Comparison of ENCODE assay signal across 10 mouse cellular contexts in the genomic region with DNA sequence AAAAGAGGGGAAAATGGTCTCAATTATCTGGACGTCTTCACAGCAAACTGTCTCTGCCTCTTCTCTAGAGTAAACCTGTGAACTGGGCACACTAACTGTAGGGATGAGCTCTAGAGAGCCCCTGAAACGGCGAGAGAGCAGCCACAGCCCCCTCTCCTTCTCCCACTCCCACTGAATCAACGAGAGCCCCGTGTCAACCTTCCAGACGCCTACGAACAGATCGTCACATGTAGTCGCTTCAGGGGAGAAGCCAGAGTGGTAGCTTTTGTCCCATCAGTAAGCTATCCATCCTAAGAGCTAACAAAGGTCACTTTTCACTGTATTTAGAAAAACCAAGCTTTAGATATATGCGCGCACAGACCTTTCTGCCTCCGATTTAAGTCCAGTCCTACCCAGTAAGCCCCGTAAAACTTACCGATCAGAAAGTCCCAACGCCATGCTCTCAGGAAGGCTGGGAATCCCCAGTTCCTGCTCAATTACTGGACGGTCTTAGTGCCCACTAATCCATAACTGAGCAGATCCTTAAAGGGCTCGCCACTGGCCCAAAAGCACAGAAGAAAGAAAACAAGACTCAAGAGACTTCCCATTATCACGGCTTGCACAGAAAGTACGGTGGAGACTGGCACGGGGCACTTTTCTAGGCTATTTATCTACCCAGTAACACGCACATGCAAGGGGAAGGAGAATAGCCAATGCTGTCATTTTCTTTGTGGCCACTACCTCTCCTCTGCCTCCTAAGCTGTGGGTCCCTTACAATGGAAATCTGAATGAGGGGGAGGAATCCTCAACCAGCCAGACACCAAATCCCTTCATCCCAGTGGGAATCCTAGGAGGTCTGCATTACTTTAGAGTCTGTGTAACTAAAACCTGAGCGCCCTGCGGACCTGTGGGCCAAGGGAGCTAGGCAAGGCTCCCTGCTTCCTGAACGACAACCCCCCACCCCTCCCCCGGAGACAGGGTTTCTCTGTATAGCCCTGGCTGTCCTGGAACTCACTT. TPM values are rescaled to one million over a fixed set of nuclear protein-coding genes. Genes with fewer than 3 reads are reported as not detected.
A peak's percentile ranks its signal among the peaks of the same experiment; 100 is the strongest.
DNase-seq lines count a peak whose midpoint lies in the region; ATAC-seq and TF ChIP-seq lines count a peak whose summit lies in the region.
"Had no signal": no experiment of that assay in that cellular context is flagged by ENCODE, and none has a peak within 500 bp of the region (broad histone marks: within the 10 kb centered on the region; RNA-seq: fewer than 3 reads in every experiment).

No protein-coding gene starts in this region.

- WGBS in thymus, adult 2 months, result 85% methylated on average over 25 of the region's 25 CpGs
- WGBS in liver, embryonic 14.5 days (ENCODE audit: insufficient replicate concordance), result 20% methylated on average over 25 of the region's 25 CpGs
- WGBS in lung, postnatal 0 days, result 41% methylated on average over 25 of the region's 25 CpGs

- peak overlapping the region; percentile 34 for H3K4me2 ChIP-seq in liver, embryonic 14.5 days (ENCODE audit: low read depth)
- no peak overlapping the region for H3K4me2 ChIP-seq in lung, postnatal 0 days (replicated peaks; ENCODE audit: low read depth, low read length)

- TF ChIP-seq EP300 in liver, embryonic 14.5 days (IDR thresholded peaks at IDR 0.05; ENCODE audit: low read depth), result no peak
- no peak for TF ChIP-seq EP300 in lung, postnatal 0 days (IDR thresholded peaks at IDR 0.05)

- ATAC-seq in liver, embryonic 14.5 days (ENCODE audit: insufficient read depth), result no peak
- no peak for ATAC-seq in activated CD4-positive, CD25-positive, alpha-beta regulatory T cell, adult 4 months
- ATAC-seq in lung, postnatal 0 days, result no peak

- no peak for TF ChIP-seq CTCF in thymus, adult 2 months (IDR thresholded peaks at IDR 0.05; ENCODE audit: borderline replicate concordance, control insufficient read depth, extremely low read depth, insufficient read depth, low read length, poor library complexity)
- no peak for TF ChIP-seq CTCF in liver, embryonic 14.5 days (IDR thresholded peaks at IDR 0.05; ENCODE audit: low read depth)
- TF ChIP-seq CTCF in lung, postnatal 0 days (IDR thresholded peaks at IDR 0.05), result no peak

- no peaks in the 10 kb centered on the region for H3K36me3 ChIP-seq in thymus, adult 2 months (ENCODE audit: control insufficient read depth, insufficient read depth, low read length)
- H3K36me3 ChIP-seq in liver, embryonic 14.5 days (replicated peaks; ENCODE audit: control insufficient read depth, insufficient read depth, low read depth), result no peaks in the 10 kb centered on the region
- H3K36me3 ChIP-seq in lung, postnatal 0 days (ENCODE audit: insufficient read depth, low read length), result no peaks in the 10 kb centered on the region

- H3K27me3 ChIP-seq in thymus, adult 2 months (ENCODE audit: control insufficient read depth, insufficient read depth, low read length), result no peaks in the 10 kb centered on the region
- no peaks in the 10 kb centered on the region for H3K27me3 ChIP-seq in liver, embryonic 14.5 days (ENCODE audit: control insufficient read depth, insufficient read depth, low read length)
- H3K27me3 ChIP-seq in lung, postnatal 0 days (replicated peaks; ENCODE audit: insufficient read depth, low read length), result no peaks in the 10 kb centered on the region

- 0 out of 2 replicates have a peak overlapping the region, but pooled peaks have one; percentile 11 for H3K4me3 ChIP-seq in thymus, adult 2 months (ENCODE audit: control insufficient read depth, insufficient read depth, low read length)
- no peak overlapping the region for H3K4me3 ChIP-seq in liver, embryonic 14.5 days (ENCODE audit: insufficient read depth in 1 of 2, low read depth in 2 of 2, low read length in 2 of 2)
- H3K4me3 ChIP-seq in lung, postnatal 0 days (ENCODE audit: low read depth, low read length), result no peak overlapping the region
- H3K4me3 ChIP-seq: erythroblast, embryonic 14.5 days had no signal

- peak; percentile 86 for DNase-seq in heart, adult 11 months
- no peak for DNase-seq in heart, adult 8-10 months (ENCODE audit: low spot score)
- no peak for DNase-seq in thymus, adult 2 months
- no peak for DNase-seq in thymus, postnatal 10 days (ENCODE audit: low spot score in 2 of 2)
- no peak for DNase-seq in liver, embryonic 14.5 days (ENCODE audit: low read depth in 3 of 3, low spot score in 3 of 3)
- no peak for DNase-seq in lung, postnatal 0 days (ENCODE audit: low spot score)
- DNase-seq in cerebellum, adult 8-10 months, result no peak
- DNase-seq: kidney, postnatal 4 days had no signal

- no peak overlapping the region for H3K9ac ChIP-seq in liver, embryonic 14.5 days (replicated peaks)
- no peak overlapping the region for H3K9ac ChIP-seq in lung, postnatal 0 days (replicated peaks; ENCODE audit: low read depth)

- H3K27ac ChIP-seq in thymus, adult 2 months (ENCODE audit: control insufficient read depth, insufficient read depth, low read length), result peak overlapping the region; percentile 27; the same call in 1 of the 2 replicates
- no peak overlapping the region for H3K27ac ChIP-seq in liver, embryonic 14.5 days
- H3K27ac ChIP-seq in lung, postnatal 0 days (ENCODE audit: low read length), result no peak overlapping the region

- no peak for TF ChIP-seq POLR2A in thymus, adult 2 months (IDR thresholded peaks at IDR 0.05; ENCODE audit: control insufficient read depth, extremely low read depth, insufficient read depth, low read length, poor library complexity)

- H3K4me1 ChIP-seq in thymus, adult 2 months (replicated peaks; ENCODE audit: control insufficient read depth, insufficient read depth, low read length), result peaks cover 17% of the 10 kb centered on the region
- H3K4me1 ChIP-seq in liver, embryonic 14.5 days (replicated peaks; ENCODE audit: control insufficient read depth in 2 of 2, insufficient read depth in 2 of 2, low read length in 1 of 2), result peaks cover 0 to 14% of the 10 kb centered on the region in 2 experiments; a peak in 2 of 4 replicates
- no peaks in the 10 kb centered on the region; the same call in 1 of the 2 replicates for H3K4me1 ChIP-seq in lung, postnatal 0 days (ENCODE audit: insufficient read depth, low read depth, low read length)

- H3K9me3 ChIP-seq in liver, embryonic 14.5 days (ENCODE audit: control insufficient read depth, low read length), result no peaks in the 10 kb centered on the region
- no peaks in the 10 kb centered on the region for H3K9me3 ChIP-seq in lung, postnatal 0 days (ENCODE audit: low read length)

RNA-seq across cellular contexts. Expression of a gene that starts 14.7 kb away (rescaled TPM):
- total RNA-seq in heart, adult 8-10 months (2022), result 10 to 100 TPM; 11.2 to 17.7 (median 12.7) TPM
- polyA plus RNA-seq in thymus, adult 2 months (2012; rRNA removed), result 48.0 and 55.4 TPM in 2 replicates
- 3.1 and 4.1 TPM in 2 replicates for polyA plus RNA-seq in liver, embryonic 14.5 days (2012; rRNA removed)
- polyA plus RNA-seq in liver, embryonic 14.5 days (2014; fragmentation: Nextera tagmentation; extraction: Ambion mirVana), result 4.5 and 6.0 TPM in 2 replicates
- 1 to 10 TPM; 4.7 to 5.4 TPM for polyA plus RNA-seq in activated CD4-positive, CD25-positive, alpha-beta regulatory T cell, adult 4 months (2017; shearing (Covaris generic))
- polyA plus RNA-seq in lung, postnatal 0 days (2015; fragmentation: Nextera tagmentation; extraction: Ambion mirVana), result 23.0 and 25.1 TPM in 2 replicates
